Mouse (Mus musculus) embryonic facial prominence, embryonic 14.5 days (tissue): Measurements from ENCODE around the gene Olfr429. TPM values are rescaled to one million over a fixed set of nuclear protein-coding genes. Genes with fewer than 3 reads are reported as not detected.
"Not testable (repeated sequence)": the region's sequence is repeated elsewhere in the genome, so short reads cannot be mapped to it uniquely, and the experiment has no call there.

Source experiments
- ATAC-seq: fragments of 200-750 bp; cut with Nextera tagmentation; 2 replicates; pipeline ENCODE4 v1.8.0; 2017; ENCODE audit warnings: low read depth, moderate number of reproducible peaks, moderate TSS enrichment
- DNase-seq: peaks from one replicate; pipeline ENCODE4 v3.0.0-alpha.2; 2015; ENCODE audit warnings: low spot score
- H3K27ac ChIP-seq: fragments of 300-500 bp; sonication (generic); replicated peaks from 2 replicates; pipeline ENCODE4 v1.5.1; 2014; ENCODE audit warnings: low read depth, mild to moderate bottlenecking, low read length, moderate library complexity
- H3K27me3 ChIP-seq: fragments of 300-500 bp; sonication (generic); replicated peaks from 2 replicates; pipeline ENCODE4 v1.6.1; 2014; ENCODE audit warnings: low read length; ENCODE audit not compliant: control insufficient read depth, insufficient read depth
- H3K36me3 ChIP-seq: fragments of 300-500 bp; sonication (generic); 2 replicates; pipeline ENCODE4 v1.6.1; 2014; ENCODE audit warnings: low read length, mixed read lengths; ENCODE audit not compliant: control insufficient read depth, insufficient read depth
- H3K4me1 ChIP-seq: fragments of 300-500 bp; sonication (generic); 2 replicates; pipeline ENCODE4 v1.6.1; 2014; ENCODE audit warnings: antibody characterized with exemption, low read length; ENCODE audit not compliant: control insufficient read depth, insufficient read depth
- H3K4me2 ChIP-seq: fragments of 300-500 bp; sonication (generic); 2 replicates; pipeline ENCODE4 v1.6.1; 2014; ENCODE audit warnings: low read depth, mild to moderate bottlenecking, low read length, moderate library complexity, mixed read lengths
- H3K4me3 ChIP-seq: fragments of 300-500 bp; sonication (generic); 2 replicates; pipeline ENCODE4 v1.5.1; 2014; ENCODE audit warnings: low read depth, mild to moderate bottlenecking, low read length
- H3K9ac ChIP-seq: fragments of 300-500 bp; sonication (generic); 2 replicates; pipeline ENCODE4 v1.6.1; 2014; ENCODE audit warnings: low read depth, mild to moderate bottlenecking, low read length, moderate library complexity, mixed read lengths
- H3K9me3 ChIP-seq: fragments of 300-500 bp; sonication (generic); 2 replicates; pipeline ENCODE4 v1.6.1; 2016; ENCODE audit warnings: low read length; ENCODE audit not compliant: control insufficient read depth
- WGBS: fragments of 180-500 bp; shearing (Covaris S2); extraction: QIAGEN DNeasy Blood & Tissue Kit; methylation state at CpG from one replicate; pipeline ENCODE4 v1.1.7; 2014; 5-methylcytosine and 5-hydroxymethylcytosine counted together
- polyA plus RNA-seq: library from polyadenylated mRNA; unstranded; fragments of >200 nt; fragmentation: Nextera tagmentation; extraction: Ambion mirVana; gene quantifications from 2 replicates; pipeline ENCODE4 v1.2.1, GENCODE M21; 2014

Olfr429 gene
- polyA plus RNA-seq, 1 experiment from 2014 or later, result 0.08 TPM

- DNase-seq, H3K27me3 ChIP-seq, ATAC-seq, H3K4me1 ChIP-seq, H3K4me3 ChIP-seq, H3K4me2 ChIP-seq, H3K36me3 ChIP-seq, H3K9ac ChIP-seq, H3K9me3 ChIP-seq, H3K27ac ChIP-seq: not testable (repeated sequence)
- 66% methylated on average over 4 of the region's 4 CpGs for WGBS
Observed at GRCm38 (mm10) chr1:174049357-174049756, 34.8 kb upstream of the Olfr429 start.

DNA sequence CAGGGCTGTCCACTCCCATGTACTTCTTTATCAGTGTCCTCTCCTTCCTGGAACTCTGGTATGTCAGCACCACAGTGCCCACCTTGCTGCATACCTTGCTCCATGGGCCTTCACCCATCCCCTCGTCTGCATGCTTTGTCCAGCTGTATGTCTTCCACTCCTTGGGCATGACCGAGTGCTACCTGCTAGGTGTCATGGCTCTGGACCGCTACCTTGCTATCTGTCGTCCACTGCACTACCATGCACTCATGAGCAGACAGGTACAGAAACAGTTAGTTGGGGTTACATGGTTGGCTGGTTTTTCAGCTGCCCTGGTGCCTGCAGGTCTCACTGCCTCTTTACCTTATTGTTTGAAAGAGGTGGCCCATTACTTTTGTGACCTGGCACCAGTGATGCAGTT is 33.6 kb upstream of the Olfr429 start:
- DNase-seq, result no peak
- no peak overlapping the region for H3K9ac ChIP-seq
- H3K27me3 ChIP-seq, result no peaks in the 10 kb centered on the region
- no peak overlapping the region for H3K4me2 ChIP-seq
- no peaks in the 10 kb centered on the region for H3K4me1 ChIP-seq
- no peak for ATAC-seq
- H3K36me3 ChIP-seq, result no peaks in the 10 kb centered on the region
- H3K4me3 ChIP-seq, result no peak overlapping the region
- H3K9me3 ChIP-seq, result no peaks in the 10 kb centered on the region
- WGBS, result 85% methylated on average over 4 of the region's 4 CpGs
- no peak overlapping the region for H3K27ac ChIP-seq

DNA sequence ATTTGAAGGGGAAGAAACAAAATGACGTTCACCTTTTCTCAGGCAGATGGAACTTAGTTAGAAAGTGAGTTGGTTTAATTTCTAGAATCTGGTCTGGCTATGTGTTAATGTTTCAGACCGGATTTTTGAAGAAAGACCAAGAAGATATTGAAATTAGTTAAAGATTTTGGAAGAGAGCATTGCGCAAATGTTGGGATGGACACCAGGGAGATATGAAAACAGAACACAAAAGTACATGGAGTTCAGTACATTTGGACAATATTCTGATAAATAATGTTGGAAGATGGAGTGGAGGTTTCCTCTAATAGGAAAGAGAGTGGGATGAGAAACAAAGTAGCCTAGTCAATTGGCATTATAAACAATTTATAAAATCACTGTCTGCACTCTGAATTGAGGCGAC is 32.6 kb upstream of the Olfr429 start:
- H3K9me3 ChIP-seq, result no peaks in the 10 kb centered on the region
- 83% methylated on average over 4 of the region's 4 CpGs for WGBS
- no peak overlapping the region for H3K27ac ChIP-seq
- no peak overlapping the region for H3K4me2 ChIP-seq
- H3K27me3 ChIP-seq, result no peaks in the 10 kb centered on the region
- DNase-seq (no peak), ATAC-seq (no peak)
- no peak overlapping the region for H3K9ac ChIP-seq
- H3K4me1 ChIP-seq, result no peaks in the 10 kb centered on the region
- H3K4me3 ChIP-seq, result no peak overlapping the region
- H3K36me3 ChIP-seq, result no peaks in the 10 kb centered on the region

GRCm38 (mm10) chr1:174051931-174052536 is 32.1 kb upstream of the Olfr429 start:
- ATAC-seq, result no peak
- Histone ChIP-seq H3K9me3 (no peaks in the 10 kb centered on the region), H3K9ac (no peak overlapping the region), H3K4me1 (no peaks in the 10 kb centered on the region), H3K36me3 (no peaks in the 10 kb centered on the region), H3K27me3 (no peaks in the 10 kb centered on the region), H3K27ac (no peak overlapping the region), H3K4me3 (no peak overlapping the region), H3K4me2 (no peak overlapping the region)
- 80% methylated on average over 5 of the region's 5 CpGs for WGBS
- DNase-seq, result no peak

DNA sequence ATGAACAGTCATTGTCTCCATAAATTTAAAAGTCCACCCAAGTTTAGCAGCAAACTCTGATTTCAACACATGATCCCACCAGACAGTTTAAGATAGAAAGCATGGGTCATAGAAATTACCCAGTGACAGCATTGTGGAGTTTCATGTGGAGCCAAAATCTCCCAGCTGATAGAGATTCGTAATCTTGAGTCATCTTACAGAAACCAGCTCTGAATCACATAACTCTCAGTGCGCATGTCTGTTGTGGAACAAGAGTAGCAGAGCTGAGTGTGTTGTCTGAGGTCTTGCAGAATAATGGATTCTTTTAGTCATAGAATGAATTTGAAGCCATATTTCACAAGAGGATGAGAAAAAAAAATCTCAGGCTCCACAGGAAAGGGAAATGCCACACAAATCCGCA is 31.1 kb upstream of the Olfr429 start:
- DNase-seq (peak; percentile 4), ATAC-seq (no peak)
- H3K9ac ChIP-seq, result no peak overlapping the region
- no peak overlapping the region for H3K4me3 ChIP-seq
- no peak overlapping the region for H3K4me2 ChIP-seq
- H3K27me3 ChIP-seq, result no peaks in the 10 kb centered on the region
- 78% methylated on average over 3 of the region's 3 CpGs for WGBS
- H3K9me3 ChIP-seq, result no peaks in the 10 kb centered on the region
- H3K27ac ChIP-seq, result no peak overlapping the region
- H3K4me1 ChIP-seq, result no peaks in the 10 kb centered on the region
- H3K36me3 ChIP-seq, result no peaks in the 10 kb centered on the region

DNA sequence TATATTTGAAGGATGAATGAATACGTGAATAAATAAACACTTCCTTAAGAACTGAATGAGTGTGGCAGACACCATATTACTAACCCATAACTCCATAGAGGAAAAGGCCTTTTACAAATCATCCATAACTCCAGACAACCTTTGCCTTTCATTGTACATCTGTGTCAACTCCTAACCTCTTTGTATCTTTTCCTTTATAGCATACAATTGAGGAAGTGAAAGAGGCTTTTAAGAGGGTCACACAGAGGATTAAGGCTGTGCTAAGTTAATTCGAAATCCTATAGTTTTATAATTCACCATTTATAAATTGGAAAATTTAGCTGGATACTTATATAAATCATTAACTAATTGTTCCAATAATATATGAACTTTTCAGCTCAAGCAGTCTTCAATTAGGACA is 28.9 kb upstream of the Olfr429 start:
- DNase-seq, result no peak
- no peak for ATAC-seq
- Histone ChIP-seq H3K27me3 (no peaks in the 10 kb centered on the region), H3K4me1 (no peaks in the 10 kb centered on the region), H3K4me3 (no peak overlapping the region), H3K27ac (no peak overlapping the region), H3K9me3 (no peaks in the 10 kb centered on the region), H3K9ac (no peak overlapping the region), H3K4me2 (no peak overlapping the region), H3K36me3 (no peaks in the 10 kb centered on the region)
- 74% methylated on average over 2 of the region's 2 CpGs for WGBS

DNA sequence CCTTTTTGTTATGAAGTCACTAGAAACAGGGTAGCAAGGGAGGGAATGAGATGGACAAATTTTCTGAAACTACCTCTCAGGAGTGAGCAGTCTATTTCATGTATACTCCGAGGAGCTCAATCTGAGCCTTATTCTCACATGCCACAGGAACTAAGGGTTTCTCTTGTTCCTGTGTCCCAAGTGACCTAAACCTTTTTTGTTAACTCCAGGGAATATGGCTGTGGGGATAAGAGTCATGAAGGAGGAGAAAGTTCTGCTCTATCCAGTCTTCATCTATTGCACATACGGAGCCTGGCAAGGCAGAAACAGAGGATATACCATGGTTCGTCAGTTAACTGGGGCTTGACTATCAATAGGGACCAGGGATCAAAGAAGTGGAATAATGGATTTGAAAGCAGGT is 17.8 kb upstream of the Olfr429 start, which contains the start of gene Olfr430:
TSS of gene Olfr430 (plus strand) at position 301 of the 400 bp plus-strand sequence.
- Histone ChIP-seq H3K36me3 (no peaks in the 10 kb centered on the region), H3K4me2 (no peak within 1 kb of the TSS), H3K4me1 (no peaks in the 10 kb centered on the region), H3K27me3 (no peaks in the 10 kb centered on the region), H3K9ac (no peak within 1 kb of the TSS), H3K9me3 (no peaks in the 10 kb centered on the region), H3K27ac (no peak within 1 kb of the TSS), H3K4me3 (no peak within 1 kb of the TSS)
- WGBS, result 77% methylated on average over 3 of the region's 3 CpGs
- ATAC-seq (no peak), DNase-seq (no peak)

- H3K9ac ChIP-seq, result no peak within 1 kb of the TSS
- H3K4me3 ChIP-seq, result no peak within 1 kb of the TSS
- no peak within 1 kb of the TSS for H3K27ac ChIP-seq
- no peak for ATAC-seq
- no peak within 1 kb of the TSS for H3K4me2 ChIP-seq
- WGBS, result 87% methylated on average over 1 of the region's 1 CpGs
- no peaks in the 10 kb centered on the region for H3K4me1 ChIP-seq
- H3K27me3 ChIP-seq, result no peaks in the 10 kb centered on the region
- H3K9me3 ChIP-seq, result no peaks in the 10 kb centered on the region
- H3K36me3 ChIP-seq, result no peaks in the 10 kb centered on the region
- DNase-seq, result no peak
Observed at GRCm38 (mm10) chr1:174096591-174096990, 12.5 kb downstream of the Olfr429 start, which contains the start of gene Olfr427. Olfr427 (plus strand) TSS chr1:174096891.

GRCm38 (mm10) chr1:174103735-174104134 is 19.6 kb downstream of the Olfr429 start:
- WGBS, result 62% methylated on average over 2 of the region's 2 CpGs
- no peak overlapping the region for H3K27ac ChIP-seq

More at GRCm38 (mm10) chr1:174103735-174104134, 19.6 kb downstream of the Olfr429 start:
- Histone ChIP-seq H3K9ac (no peak overlapping the region), H3K4me3 (no peak overlapping the region), H3K4me1 (no peaks in the 10 kb centered on the region), H3K27me3 (no peaks in the 10 kb centered on the region), H3K4me2 (no peak overlapping the region), H3K9me3 (no peaks in the 10 kb centered on the region), H3K36me3 (no peaks in the 10 kb centered on the region)
- ATAC-seq, result no peak
- DNase-seq, result peak; percentile 5
